Mouse (Mus musculus): ENCODE results near the gene Ccdc77. TPM values are rescaled to one million over a fixed set of nuclear protein-coding genes. Genes with fewer than 3 reads are reported as not detected.

Gene Ccdc77
- polyA plus RNA-seq (2015; fragmentation: Illumina TruSeq; extraction: RNeasy Lipid Tissue Mini Kit (QIAGEN cat#74804); ENCODE audit: low read depth, low replicate concordance), result 5.6 TPM

GRCm38 (mm10) chr6:120363688-120364522, at the start of gene Ccdc77, which contains the start of gene Kdm5a:
Ccdc77 (minus strand) TSS chr6:120364374.
Kdm5a (plus strand) TSS chr6:120364124.

GRCm38 (mm10) chr6:120294056-120294784, 70.0 kb downstream of the Ccdc77 start, which contains the start of the genes D330020A13Rik and B4galnt3:
D330020A13Rik (plus strand) TSS chr6:120294364.
B4galnt3 (minus strand) TSS chr6:120294559.

Other genes starting within 250 kb of the Ccdc77 start
- not detected for gene D330020A13Rik, start 70.0 kb downstream of the Ccdc77 start, polyA plus RNA-seq (2015; fragmentation: Illumina TruSeq; extraction: RNeasy Lipid Tissue Mini Kit (QIAGEN cat#74804); ENCODE audit: low read depth, low replicate concordance)
- gene B4galnt3, start 69.8 kb downstream of the Ccdc77 start, polyA plus RNA-seq (2015; fragmentation: Illumina TruSeq; extraction: RNeasy Lipid Tissue Mini Kit (QIAGEN cat#74804); ENCODE audit: low read depth, low replicate concordance), result 0.64 TPM
- gene Kdm5a, start 250 bp downstream of the Ccdc77 start, polyA plus RNA-seq (2015; fragmentation: Illumina TruSeq; extraction: RNeasy Lipid Tissue Mini Kit (QIAGEN cat#74804); ENCODE audit: low read depth, low replicate concordance), result 20.4 TPM
- gene Il17ra, start 98.9 kb upstream of the Ccdc77 start, polyA plus RNA-seq (2015; fragmentation: Illumina TruSeq; extraction: RNeasy Lipid Tissue Mini Kit (QIAGEN cat#74804); ENCODE audit: low read depth, low replicate concordance), result 11.5 TPM
- 29.2 TPM for gene Tmem121b, start 129.4 kb upstream of the Ccdc77 start, polyA plus RNA-seq (2015; fragmentation: Illumina TruSeq; extraction: RNeasy Lipid Tissue Mini Kit (QIAGEN cat#74804); ENCODE audit: low read depth, low replicate concordance)
- 33.6 TPM for gene Hdhd5, start 166.9 kb upstream of the Ccdc77 start, polyA plus RNA-seq (2015; fragmentation: Illumina TruSeq; extraction: RNeasy Lipid Tissue Mini Kit (QIAGEN cat#74804); ENCODE audit: low read depth, low replicate concordance)

Data from brain, adult 10 weeks (tissue).